Mouse (Mus musculus) liver, postnatal 0 days (tissue): ENCODE data around the gene Pom121l2.

Experiments used
- CTCF ChIP-seq: sonication (generic); IDR thresholded peaks from 2 replicates; pipeline ENCODE4 v1.5.1; 2016; ENCODE audit warnings: antibody characterized with exemption, low read depth
- EP300 ChIP-seq: IDR thresholded peaks from 2 replicates; pipeline ENCODE4 v1.6.1; 2016; ENCODE audit warnings: antibody characterized with exemption, low read depth, mild to moderate bottlenecking

GRCm38 (mm10) chr13:22022241-22022640 lies 41.2 kb downstream of the Pom121l2 start:
- TF ChIP-seq CTCF = no peak
- peak; percentile 62 for TF ChIP-seq EP300
